Mouse (Mus musculus) testis, adult 2 months (tissue): ENCODE data around the gene Fam196b. TPM values are rescaled to one million over a fixed set of nuclear protein-coding genes. Genes with fewer than 3 reads are reported as not detected.

ENCODE experiments used
- H3K27ac ChIP-seq: fragments of 200-500 bp; 2 replicates; pipeline ENCODE4 v1.5.1; 2012; ENCODE audit warnings: low read depth, low read length; ENCODE audit not compliant: control insufficient read depth, insufficient read depth
- H3K27me3 ChIP-seq: fragments of 200-500 bp; 2 replicates; pipeline ENCODE4 v1.6.1; 2012; ENCODE audit warnings: mild to moderate bottlenecking, low read length, moderate library complexity; ENCODE audit not compliant: control insufficient read depth, insufficient read depth
- H3K36me3 ChIP-seq: fragments of 200-500 bp; 2 replicates; pipeline ENCODE4 v1.6.1; 2012; ENCODE audit warnings: mild to moderate bottlenecking, low read length; ENCODE audit not compliant: control insufficient read depth, insufficient read depth
- H3K4me1 ChIP-seq: fragments of 200-500 bp; 2 replicates; pipeline ENCODE4 v1.6.1; 2012; ENCODE audit warnings: low read length; ENCODE audit not compliant: control insufficient read depth, insufficient read depth
- H3K4me3 ChIP-seq: fragments of 200-500 bp; 2 replicates; pipeline ENCODE4 v1.5.1; 2012; ENCODE audit warnings: low read depth, mild to moderate bottlenecking, low read length, moderate library complexity, mixed read lengths; ENCODE audit not compliant: control insufficient read depth
- CTCF ChIP-seq: fragments of 200-500 bp; IDR thresholded peaks from 2 replicates; pipeline ENCODE4 v1.5.1; 2012; ENCODE audit warnings: low read depth, mild to moderate bottlenecking, inconsistent platforms, low read length, moderate library complexity; ENCODE audit not compliant: control insufficient read depth, insufficient read depth, insufficient replicate concordance
- POLR2A ChIP-seq: fragments of 200-500 bp; IDR thresholded peaks from 2 replicates; pipeline ENCODE4 v1.6.1; 2012; ENCODE audit warnings: low read depth, mild to moderate bottlenecking, inconsistent platforms, low read length, moderate library complexity; ENCODE audit not compliant: control insufficient read depth
- polyA plus RNA-seq: library from polyadenylated mRNA; depleted of rRNA; stranded (reverse); fragments of >200 nt; gene quantifications from 2 replicates; pipeline ENCODE4 v1.2.3, GENCODE M21; 2012

The Fam196b gene
- polyA plus RNA-seq, 1 experiment: 3.5 TPM

GRCm38 (mm10) chr11:34389261-34390116, 74.9 kb downstream of the Fam196b start:
- Histone ChIP-seq H3K27me3 (no peaks in the 10 kb centered on the region), H3K36me3 (no peaks in the 10 kb centered on the region), H3K4me3 (no peak overlapping the region), H3K27ac (no peak overlapping the region), H3K4me1 (no peaks in the 10 kb centered on the region)
- TF ChIP-seq POLR2A (no peak), CTCF (no peak)

- TF ChIP-seq POLR2A: no peak
- TF ChIP-seq CTCF: no peak
- H3K4me1 ChIP-seq: no peaks in the 10 kb centered on the region
- no peaks in the 10 kb centered on the region for H3K27me3 ChIP-seq
- H3K27ac ChIP-seq: no peak overlapping the region
- H3K36me3 ChIP-seq: no peaks in the 10 kb centered on the region
- no peak overlapping the region for H3K4me3 ChIP-seq
Measured at GRCm38 (mm10) chr11:34392105-34392504, 77.5 kb downstream of the Fam196b start.

- Histone ChIP-seq H3K27ac (no peak overlapping the region), H3K27me3 (no peaks in the 10 kb centered on the region), H3K4me3 (no peak overlapping the region), H3K36me3 (no peaks in the 10 kb centered on the region), H3K4me1 (no peaks in the 10 kb centered on the region)
- TF ChIP-seq POLR2A (no peak), CTCF (no peak)
Measured at GRCm38 (mm10) chr11:34395802-34396201, 81.2 kb downstream of the Fam196b start.

GRCm38 (mm10) chr11:34397661-34398060, 83.0 kb downstream of the Fam196b start:
- no peaks in the 10 kb centered on the region for H3K4me1 ChIP-seq
- H3K27ac ChIP-seq: no peak overlapping the region
- no peaks in the 10 kb centered on the region for H3K27me3 ChIP-seq
- no peaks in the 10 kb centered on the region for H3K36me3 ChIP-seq
- TF ChIP-seq POLR2A: no peak
- TF ChIP-seq CTCF: no peak
- no peak overlapping the region for H3K4me3 ChIP-seq

GRCm38 (mm10) chr11:34398555-34398954, 83.9 kb downstream of the Fam196b start:
- H3K27ac ChIP-seq: no peak overlapping the region
- no peak overlapping the region for H3K4me3 ChIP-seq
- TF ChIP-seq CTCF: no peak
- no peaks in the 10 kb centered on the region for H3K27me3 ChIP-seq
- no peaks in the 10 kb centered on the region for H3K4me1 ChIP-seq
- no peaks in the 10 kb centered on the region for H3K36me3 ChIP-seq

GRCm38 (mm10) chr11:34401343-34401742, 86.7 kb downstream of the Fam196b start:
- Histone ChIP-seq H3K36me3 (no peaks in the 10 kb centered on the region), H3K4me3 (no peak overlapping the region), H3K4me1 (no peaks in the 10 kb centered on the region), H3K27ac (no peak overlapping the region), H3K27me3 (no peaks in the 10 kb centered on the region)
- TF ChIP-seq CTCF (no peak), POLR2A (no peak)

- Histone ChIP-seq H3K27ac (no peak overlapping the region), H3K4me3 (no peak overlapping the region), H3K36me3 (no peaks in the 10 kb centered on the region), H3K27me3 (no peaks in the 10 kb centered on the region), H3K4me1 (no peaks in the 10 kb centered on the region)
- TF ChIP-seq POLR2A (no peak), CTCF (no peak)
Measured at GRCm38 (mm10) chr11:34405311-34405710, 90.7 kb downstream of the Fam196b start.
